Mouse (Mus musculus) stomach, postnatal 0 days (tissue): ENCODE measurements around the gene Rex1bd.

Experiments
- CTCF ChIP-seq: IDR thresholded peaks from 2 replicates; pipeline ENCODE4 v1.5.1; 2016; ENCODE audit warnings: antibody characterized with exemption, low read depth, mild to moderate bottlenecking, moderate library complexity
- EP300 ChIP-seq: optimal IDR thresholded peaks from 2 replicates; pipeline ENCODE3; 2016; ENCODE audit warnings: antibody characterized with exemption

DNA sequence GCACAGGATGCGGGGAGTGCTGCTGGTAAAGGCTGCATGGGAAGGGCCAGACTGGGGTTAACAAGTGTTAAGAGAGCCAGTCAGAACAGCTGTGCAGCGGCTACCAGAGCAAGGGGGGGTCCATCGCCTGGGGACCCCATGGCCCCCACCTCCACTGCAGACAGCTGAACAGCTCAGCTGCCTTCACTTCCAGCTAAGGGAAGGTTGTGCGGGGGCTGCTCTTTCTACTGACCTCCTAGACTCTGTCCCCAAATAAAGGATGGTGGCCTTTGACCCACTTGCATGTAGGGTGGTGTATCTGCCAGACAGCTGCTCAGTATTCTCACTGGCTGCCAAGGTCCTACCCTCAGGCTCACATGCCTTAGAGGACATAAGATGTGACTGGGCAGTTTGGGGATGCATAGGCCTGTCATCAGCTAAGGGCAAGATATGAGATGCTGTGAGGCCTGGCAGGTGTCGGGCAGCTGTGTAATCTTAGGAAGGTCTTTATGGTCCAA, 39.3 kb downstream of the Rex1bd start:
- TF ChIP-seq CTCF (no peak), EP300 (no peak)
